Mouse (Mus musculus) embryonic facial prominence, embryonic 15.5 days (tissue): ENCODE measurements at regions not wholly inside any gene's neighbourhood (a gene's known extent, or its start where the extent isn't known, plus 50 kb on each side); places are given as distances from the start of the nearest gene placed in this dataset.
"Not testable (repeated sequence)": the region's sequence is repeated elsewhere in the genome, so short reads cannot be mapped to it uniquely, and the experiment has no call there.

Experiments
- ATAC-seq: fragments of 200-750 bp; cut with Nextera tagmentation; 2 replicates; pipeline ENCODE4 v1.8.0; 2017; ENCODE audit warnings: low read depth, moderate TSS enrichment; ENCODE audit not compliant: insufficient number of reproducible peaks, low FRiP score, low TSS enrichment
- H3K27ac ChIP-seq: fragments of 300-500 bp; sonication (generic); replicated peaks from 2 replicates; pipeline ENCODE4 v1.5.1; 2015; ENCODE audit warnings: mild to moderate bottlenecking, inconsistent platforms
- H3K27me3 ChIP-seq: fragments of 300-500 bp; sonication (generic); 2 replicates; pipeline ENCODE4 v1.6.1; 2015; ENCODE audit warnings: inconsistent platforms
- H3K36me3 ChIP-seq: fragments of 300-500 bp; sonication (generic); 2 replicates; pipeline ENCODE4 v1.6.1; 2015; ENCODE audit warnings: mild to moderate bottlenecking, inconsistent platforms
- H3K4me1 ChIP-seq: fragments of 300-500 bp; sonication (generic); 2 replicates; pipeline ENCODE4 v1.6.1; 2015; ENCODE audit warnings: inconsistent platforms
- H3K4me2 ChIP-seq: fragments of 300-500 bp; sonication (generic); replicated peaks from 2 replicates; pipeline ENCODE4 v1.6.1; 2015; ENCODE audit warnings: mild to moderate bottlenecking, inconsistent platforms
- H3K4me3 ChIP-seq: fragments of 300-500 bp; sonication (generic); replicated peaks from 2 replicates; pipeline ENCODE4 v1.5.1; 2015; ENCODE audit warnings: mild to moderate bottlenecking, inconsistent platforms
- H3K9ac ChIP-seq: fragments of 300-500 bp; sonication (generic); 2 replicates; pipeline ENCODE4 v1.6.1; 2015; ENCODE audit warnings: inconsistent platforms
- H3K9me3 ChIP-seq: fragments of 300-500 bp; sonication (generic); replicated peaks from 2 replicates; pipeline ENCODE4 v1.6.1; 2016; ENCODE audit warnings: inconsistent platforms
- WGBS: fragments of 180-500 bp; shearing (Covaris S2); methylation state at CpG from one replicate; pipeline ENCODE4 v1.1.7; 2015; 5-methylcytosine and 5-hydroxymethylcytosine counted together

DNA sequence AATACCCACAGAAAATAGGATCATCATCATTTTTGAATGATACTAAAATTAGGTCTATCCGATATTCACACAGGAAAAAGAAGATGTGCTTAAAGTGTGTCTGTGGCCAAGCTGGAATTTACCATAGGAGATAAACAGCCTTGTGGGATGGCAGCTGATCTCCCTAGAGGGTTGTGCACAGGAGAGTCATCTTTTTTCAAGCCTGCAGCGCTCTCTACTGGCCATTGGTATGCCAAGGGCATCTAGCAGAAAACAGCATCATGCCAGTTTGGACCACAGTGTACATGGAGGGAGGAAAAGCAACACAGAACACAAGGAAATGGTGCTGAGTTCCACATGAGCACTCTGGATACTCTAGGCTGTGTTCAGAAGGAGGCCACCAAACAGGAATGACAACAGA lies 74.1 kb upstream of the Diaph3 start:
- WGBS = 30% methylated on average over 2 of the region's 2 CpGs
- Histone ChIP-seq H3K36me3 (no peaks in the 10 kb centered on the region), H3K4me2 (no peak overlapping the region), H3K4me1 (no peaks in the 10 kb centered on the region), H3K27me3 (no peaks in the 10 kb centered on the region), H3K9me3 (no peaks in the 10 kb centered on the region), H3K9ac (no peak overlapping the region), H3K27ac (no peak overlapping the region), H3K4me3 (no peak overlapping the region)
- no peak for ATAC-seq

DNA sequence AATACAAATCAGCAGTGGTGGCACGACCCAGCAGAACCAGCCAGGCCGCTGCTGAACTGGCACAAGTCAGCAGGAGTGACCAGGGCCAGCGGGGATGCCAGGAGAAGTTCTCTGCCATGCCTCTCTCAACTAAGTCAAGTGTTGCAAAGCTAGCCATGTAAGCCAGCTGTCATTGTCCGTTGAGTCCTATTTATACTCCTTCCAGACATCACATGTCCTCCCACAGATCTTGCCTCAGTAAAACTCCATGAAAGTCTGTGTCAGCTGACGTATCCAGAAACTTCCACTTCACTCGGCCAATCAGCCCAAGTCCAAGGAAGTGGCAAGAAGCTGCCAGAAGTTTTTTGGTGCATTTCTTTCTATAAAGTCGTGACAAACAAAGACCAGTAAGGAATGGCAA lies 76.0 kb upstream of the Diaph3 start:
- WGBS = 64% methylated on average over 7 of the region's 7 CpGs
- Histone ChIP-seq H3K27me3 (no peaks in the 10 kb centered on the region), H3K27ac (no peak overlapping the region), H3K4me1 (no peaks in the 10 kb centered on the region), H3K4me3 (no peak overlapping the region), H3K4me2 (no peak overlapping the region), H3K9ac (no peak overlapping the region), H3K9me3 (no peaks in the 10 kb centered on the region), H3K36me3 (no peaks in the 10 kb centered on the region)
- no peak for ATAC-seq

DNA sequence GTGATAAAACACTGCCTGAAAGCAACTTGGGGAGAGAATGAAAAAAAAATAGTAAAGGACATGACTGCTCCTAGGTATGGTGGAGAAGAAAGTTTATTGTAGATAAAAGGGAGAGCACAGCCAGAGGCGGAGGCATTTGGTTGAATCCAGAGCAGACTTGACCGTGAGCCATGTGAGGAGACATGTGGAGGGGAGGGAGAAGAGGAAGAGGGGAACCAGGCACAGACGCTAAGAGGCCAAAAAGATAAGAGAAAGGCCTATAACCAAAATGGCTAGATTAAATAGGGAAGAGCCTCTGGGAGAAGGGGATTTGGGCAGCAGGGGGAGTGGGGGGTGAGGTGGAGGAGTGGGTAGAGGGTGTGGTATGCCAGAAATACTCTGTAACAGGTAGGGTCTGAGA lies 78.9 kb upstream of the Diaph3 start:
- WGBS = 89% methylated on average over 3 of the region's 3 CpGs
- no peak overlapping the region for H3K4me3 ChIP-seq
- H3K4me2 ChIP-seq = no peak overlapping the region
- H3K36me3 ChIP-seq = no peaks in the 10 kb centered on the region
- H3K27ac ChIP-seq = no peak overlapping the region
- no peak overlapping the region for H3K9ac ChIP-seq
- no peaks in the 10 kb centered on the region for H3K27me3 ChIP-seq
- no peaks in the 10 kb centered on the region for H3K9me3 ChIP-seq
- no peaks in the 10 kb centered on the region for H3K4me1 ChIP-seq
- no peak for ATAC-seq

DNA sequence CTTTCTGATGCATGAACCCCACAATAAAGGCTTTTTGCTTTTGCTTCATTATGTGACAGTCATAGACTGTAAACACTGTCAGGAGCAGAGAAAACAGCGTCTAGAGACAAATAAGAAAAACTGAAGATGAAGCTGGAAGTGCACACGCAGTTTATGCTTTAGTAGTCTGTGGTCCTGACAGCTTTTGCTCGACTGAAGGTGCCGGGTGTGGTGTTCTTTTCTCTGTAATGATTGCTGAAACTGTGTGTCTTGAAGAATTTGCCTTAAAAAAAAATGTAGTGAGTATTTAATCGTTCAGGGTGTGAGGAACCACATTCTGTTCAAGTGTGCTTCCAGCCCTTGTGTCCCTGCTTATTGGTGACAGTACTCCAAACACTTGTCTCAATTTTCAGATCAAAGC lies 83.8 kb upstream of the Diaph3 start:
- WGBS = 52% methylated on average over 5 of the region's 5 CpGs
- Histone ChIP-seq H3K9ac (no peak overlapping the region), H3K4me2 (no peak overlapping the region), H3K27me3 (no peaks in the 10 kb centered on the region), H3K36me3 (no peaks in the 10 kb centered on the region), H3K4me3 (no peak overlapping the region), H3K9me3 (no peaks in the 10 kb centered on the region), H3K27ac (no peak overlapping the region), H3K4me1 (no peaks in the 10 kb centered on the region)
- ATAC-seq = no peak

DNA sequence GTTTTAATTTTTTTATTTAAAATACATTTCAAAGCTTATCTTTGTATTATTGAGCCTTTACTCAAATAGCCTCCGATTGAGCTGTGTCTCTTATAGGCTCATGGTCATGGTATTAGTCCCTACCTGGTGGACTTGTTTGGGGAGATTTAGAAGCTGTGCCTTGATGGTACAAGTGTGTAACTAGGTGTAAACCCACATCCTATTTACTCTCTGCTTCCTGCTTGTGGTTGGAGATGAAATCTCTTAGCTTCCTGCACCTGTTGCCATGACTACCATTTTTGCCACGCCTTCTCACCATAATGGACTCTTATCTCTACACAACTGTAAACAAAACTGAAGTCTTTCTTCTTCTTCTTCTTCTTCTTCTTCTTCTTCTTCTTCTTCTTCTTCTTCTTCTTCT lies 108.2 kb upstream of the Diaph3 start:
- no peaks in the 10 kb centered on the region for H3K4me1 ChIP-seq
- H3K4me2 ChIP-seq = no peak overlapping the region
- WGBS = 86% methylated on average over 2 of the region's 2 CpGs
- no peak overlapping the region for H3K27ac ChIP-seq
- no peaks in the 10 kb centered on the region for H3K36me3 ChIP-seq
- no peak for ATAC-seq
- no peaks in the 10 kb centered on the region for H3K9me3 ChIP-seq
- H3K9ac ChIP-seq = no peak overlapping the region
- no peaks in the 10 kb centered on the region for H3K27me3 ChIP-seq
- H3K4me3 ChIP-seq = no peak overlapping the region

DNA sequence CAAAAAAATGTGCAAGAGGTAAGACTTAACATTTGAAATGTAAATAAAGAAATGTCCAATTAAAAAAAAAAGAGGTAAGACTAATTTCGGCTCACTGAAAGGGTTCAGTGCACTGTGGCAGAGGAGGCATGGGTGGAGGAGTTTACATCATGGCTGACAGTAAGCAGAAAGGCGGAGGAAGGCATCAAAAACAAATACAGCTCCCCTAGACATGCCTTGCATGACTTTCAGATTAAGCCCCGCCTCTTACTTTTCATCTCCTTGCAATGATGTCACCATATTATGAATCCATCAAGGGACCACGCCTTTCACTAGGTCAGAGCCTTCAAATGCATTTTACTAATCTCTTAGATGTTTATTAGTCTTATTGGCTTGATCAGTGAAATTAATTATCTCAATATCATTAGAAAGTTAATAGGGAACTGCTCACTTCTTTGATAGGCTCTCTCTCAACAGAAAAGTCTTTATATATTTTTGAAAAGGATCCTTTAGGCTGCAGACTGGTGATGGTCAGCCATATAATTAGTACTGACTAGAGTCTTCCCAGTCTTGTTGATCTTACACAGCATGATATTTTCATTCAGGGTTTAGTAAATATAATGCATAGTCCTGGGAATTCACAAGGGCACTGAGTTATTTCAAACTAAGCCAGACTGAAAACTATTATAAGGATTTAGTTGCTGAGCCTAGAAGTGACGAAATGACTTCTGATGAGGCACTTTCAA lies 114.6 kb upstream of the Diaph3 start:
- no peak overlapping the region for H3K4me2 ChIP-seq
- no peak for ATAC-seq
- no peaks in the 10 kb centered on the region for H3K27me3 ChIP-seq
- H3K4me3 ChIP-seq = no peak overlapping the region
- no peak overlapping the region for H3K9ac ChIP-seq
- WGBS = 80% methylated on average over 5 of the region's 5 CpGs
- H3K4me1 ChIP-seq = no peaks in the 10 kb centered on the region
- no peaks in the 10 kb centered on the region for H3K36me3 ChIP-seq
- H3K9me3 ChIP-seq = no peaks in the 10 kb centered on the region
- H3K27ac ChIP-seq = no peak overlapping the region

DNA sequence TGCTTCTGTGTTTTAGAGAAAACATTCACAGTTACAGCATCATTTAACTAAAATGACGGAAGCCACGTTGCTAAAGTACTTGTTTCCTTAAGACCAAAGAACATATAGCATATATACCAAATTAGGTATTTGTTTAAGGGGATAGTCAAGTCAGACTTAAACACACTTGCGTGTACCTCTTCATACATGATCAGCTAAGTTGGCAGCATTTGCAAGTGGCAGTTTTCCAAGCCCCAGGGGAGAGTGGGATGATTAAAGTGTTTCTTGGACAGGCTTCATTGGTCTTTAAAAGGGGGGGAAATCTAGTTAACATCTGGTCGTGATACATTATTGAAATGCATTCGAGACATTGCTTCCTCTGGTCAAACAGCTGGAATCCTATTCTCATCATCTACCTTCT lies 120.7 kb upstream of the Diaph3 start:
- H3K9ac ChIP-seq = no peak overlapping the region
- H3K36me3 ChIP-seq = no peaks in the 10 kb centered on the region
- no peaks in the 10 kb centered on the region for H3K27me3 ChIP-seq
- ATAC-seq = no peak
- no peak overlapping the region for H3K4me2 ChIP-seq
- no peak overlapping the region for H3K27ac ChIP-seq
- H3K4me3 ChIP-seq = no peak overlapping the region
- no peaks in the 10 kb centered on the region for H3K9me3 ChIP-seq
- 39% methylated on average over 5 of the region's 5 CpGs for WGBS
- H3K4me1 ChIP-seq = no peaks in the 10 kb centered on the region

DNA sequence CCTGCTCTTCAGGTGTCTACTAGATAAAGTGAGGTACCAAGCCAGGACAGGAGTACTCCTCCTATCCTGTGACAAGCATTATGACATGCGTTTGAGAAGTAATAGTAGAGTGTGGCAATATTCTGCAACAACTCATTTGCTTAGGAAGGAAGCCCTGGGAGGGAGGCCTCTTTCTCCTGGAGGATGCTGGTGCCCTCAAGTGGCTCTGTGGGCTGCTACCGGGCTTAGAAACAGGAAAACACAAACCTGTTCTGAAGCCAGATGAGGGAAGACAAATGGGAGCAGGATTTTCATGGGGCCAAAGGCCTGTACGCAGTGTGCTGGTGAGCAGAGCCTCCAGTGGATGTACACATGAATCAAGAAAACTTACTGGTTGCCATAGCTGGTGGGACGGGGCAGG lies 123.8 kb upstream of the Diaph3 start:
- no peaks in the 10 kb centered on the region for H3K9me3 ChIP-seq
- H3K27ac ChIP-seq = no peak overlapping the region
- ATAC-seq = no peak
- no peak overlapping the region for H3K9ac ChIP-seq
- WGBS = 76% methylated on average over 4 of the region's 4 CpGs
- no peak overlapping the region for H3K4me3 ChIP-seq
- no peaks in the 10 kb centered on the region for H3K27me3 ChIP-seq
- H3K36me3 ChIP-seq = no peaks in the 10 kb centered on the region
- H3K4me2 ChIP-seq = no peak overlapping the region
- H3K4me1 ChIP-seq = no peaks in the 10 kb centered on the region

DNA sequence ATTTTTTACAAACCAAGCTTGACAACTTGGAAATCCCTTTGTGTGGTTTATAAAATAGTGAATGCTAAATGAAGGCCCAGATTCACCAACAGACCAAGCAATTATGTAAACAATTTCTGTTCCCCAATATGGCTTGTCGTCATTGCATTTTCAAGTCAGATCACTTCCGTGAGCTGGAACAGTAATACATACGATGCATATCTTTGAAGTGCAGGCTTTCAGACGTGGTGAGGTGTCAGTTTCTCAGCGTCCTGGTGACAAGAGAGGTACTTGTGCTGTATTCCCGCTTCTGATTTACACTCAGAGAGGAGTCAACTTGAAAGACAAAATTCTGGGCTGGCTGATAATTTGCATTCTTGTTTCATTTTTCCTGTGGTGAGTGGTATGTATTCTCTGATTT lies 125.3 kb upstream of the Diaph3 start:
- no peaks in the 10 kb centered on the region for H3K27me3 ChIP-seq
- H3K27ac ChIP-seq = no peak overlapping the region
- no peaks in the 10 kb centered on the region for H3K9me3 ChIP-seq
- ATAC-seq = no peak
- WGBS = 37% methylated on average over 6 of the region's 6 CpGs
- no peak overlapping the region for H3K4me2 ChIP-seq
- H3K36me3 ChIP-seq = no peaks in the 10 kb centered on the region
- no peaks in the 10 kb centered on the region for H3K4me1 ChIP-seq
- no peak overlapping the region for H3K4me3 ChIP-seq
- H3K9ac ChIP-seq = no peak overlapping the region

DNA sequence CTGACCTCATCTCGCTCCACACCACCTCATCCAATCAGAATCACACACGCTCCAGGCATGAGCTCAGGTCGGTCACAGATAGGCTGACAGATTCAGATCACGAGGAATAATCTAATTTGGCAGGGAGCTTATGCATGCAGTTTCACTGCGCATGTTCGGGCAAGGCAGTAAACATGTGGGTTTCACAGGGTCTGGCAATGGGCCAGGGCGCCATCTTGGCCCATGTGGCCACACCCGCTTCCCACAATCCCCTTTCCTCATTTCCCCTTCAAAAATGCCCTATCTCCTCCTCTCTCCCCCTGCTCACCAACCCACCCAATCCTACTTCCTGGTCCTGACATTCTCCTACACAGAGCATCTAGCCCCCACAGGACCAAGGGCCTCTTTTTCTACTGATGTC lies 127.2 kb upstream of the Tdrd3 start:
- 80% methylated on average over 8 of the region's 8 CpGs for WGBS
- not testable (repeated sequence) for ATAC-seq, H3K4me1 ChIP-seq, H3K4me2 ChIP-seq, H3K36me3 ChIP-seq, H3K27ac ChIP-seq, H3K27me3 ChIP-seq, H3K9me3 ChIP-seq, H3K9ac ChIP-seq, H3K4me3 ChIP-seq

DNA sequence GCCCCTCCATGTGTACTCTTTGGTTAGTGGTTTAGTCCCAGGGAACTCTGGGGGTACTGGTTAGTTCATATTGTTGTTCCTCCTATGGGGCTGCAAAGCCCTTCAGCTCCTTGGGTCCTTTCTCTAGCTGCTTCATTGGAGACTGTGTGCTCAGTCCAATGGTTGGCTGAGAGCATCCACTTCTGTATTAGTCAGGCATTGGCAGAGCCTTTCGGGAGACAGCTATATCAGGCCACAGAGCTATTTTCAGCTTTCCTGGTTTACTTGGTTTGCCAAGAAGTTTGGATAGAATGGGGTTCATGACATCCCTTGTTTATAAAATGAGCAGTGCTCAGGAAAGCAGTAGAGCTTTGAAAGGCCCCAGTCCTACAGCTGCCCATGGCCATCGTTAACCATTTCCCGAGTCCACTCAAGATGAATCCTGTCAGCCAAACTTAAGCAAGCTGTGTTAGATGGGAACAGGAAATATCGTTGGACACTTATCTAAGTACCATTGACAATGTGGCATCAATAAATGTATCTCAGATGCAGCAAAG lies 126.7 kb upstream of the Tdrd3 start:
- no peaks in the 10 kb centered on the region for H3K9me3 ChIP-seq
- H3K36me3 ChIP-seq = no peaks in the 10 kb centered on the region
- H3K27me3 ChIP-seq = no peaks in the 10 kb centered on the region
- H3K4me1 ChIP-seq = no peaks in the 10 kb centered on the region
- no peak overlapping the region for H3K27ac ChIP-seq
- no peak for ATAC-seq
- WGBS = 73% methylated on average over 4 of the region's 4 CpGs
- H3K4me3 ChIP-seq = no peak overlapping the region
- H3K9ac ChIP-seq = no peak overlapping the region
- H3K4me2 ChIP-seq = no peak overlapping the region

DNA sequence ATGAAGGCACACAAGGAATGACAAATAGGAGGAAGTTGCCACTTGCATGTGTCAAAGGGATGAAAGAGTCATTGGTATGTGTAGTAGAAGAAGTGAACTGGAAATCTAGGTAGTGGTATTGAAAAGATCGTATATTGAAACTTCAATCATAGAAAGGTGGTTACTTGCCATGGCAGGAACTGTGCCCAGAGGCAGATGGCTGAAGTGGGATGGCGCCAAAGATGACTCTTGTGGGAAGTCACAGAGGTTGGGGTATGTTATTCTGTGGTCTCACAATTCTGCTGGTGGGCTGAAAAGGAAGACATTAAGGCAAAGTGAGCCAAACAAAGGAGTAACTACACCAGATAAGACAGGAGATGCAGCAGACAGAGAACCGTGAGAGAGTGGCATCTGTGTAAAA lies 121.2 kb upstream of the Tdrd3 start:
- H3K36me3 ChIP-seq = no peaks in the 10 kb centered on the region
- no peaks in the 10 kb centered on the region for H3K9me3 ChIP-seq
- no peak for ATAC-seq
- H3K4me1 ChIP-seq = no peaks in the 10 kb centered on the region
- no peaks in the 10 kb centered on the region for H3K27me3 ChIP-seq
- 80% methylated on average over 3 of the region's 3 CpGs for WGBS
- no peak overlapping the region for H3K4me3 ChIP-seq
- H3K4me2 ChIP-seq = no peak overlapping the region
- H3K9ac ChIP-seq = no peak overlapping the region
- H3K27ac ChIP-seq = no peak overlapping the region
